Mouse (Mus musculus): ENCODE results near the gene Slc18b1.

The Slc18b1 gene

DNA sequence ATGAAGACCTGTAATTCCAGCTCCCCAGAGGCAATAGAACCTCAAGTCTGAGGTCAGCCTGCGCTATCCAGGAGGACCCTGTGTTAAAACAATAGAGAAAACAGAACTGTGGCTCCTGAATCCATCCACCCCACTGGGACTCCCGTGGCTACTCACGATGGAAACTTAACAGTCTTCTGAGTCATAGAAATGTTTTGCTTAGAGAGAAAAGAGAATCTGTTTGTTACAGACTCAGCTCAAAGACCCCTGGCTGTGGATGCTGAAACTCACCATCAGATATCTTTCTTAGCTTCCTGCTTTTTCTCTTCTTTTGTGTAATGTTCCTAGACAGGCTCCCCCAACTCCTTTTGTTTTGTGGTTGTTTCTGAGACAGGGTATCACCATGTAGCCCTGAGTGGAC is 7.9 kb downstream of the Slc18b1 start:
- DNase-seq (ENCODE audit: inconsistent age in 2 of 2, low spot score in 1 of 2) = no peak

DNA sequence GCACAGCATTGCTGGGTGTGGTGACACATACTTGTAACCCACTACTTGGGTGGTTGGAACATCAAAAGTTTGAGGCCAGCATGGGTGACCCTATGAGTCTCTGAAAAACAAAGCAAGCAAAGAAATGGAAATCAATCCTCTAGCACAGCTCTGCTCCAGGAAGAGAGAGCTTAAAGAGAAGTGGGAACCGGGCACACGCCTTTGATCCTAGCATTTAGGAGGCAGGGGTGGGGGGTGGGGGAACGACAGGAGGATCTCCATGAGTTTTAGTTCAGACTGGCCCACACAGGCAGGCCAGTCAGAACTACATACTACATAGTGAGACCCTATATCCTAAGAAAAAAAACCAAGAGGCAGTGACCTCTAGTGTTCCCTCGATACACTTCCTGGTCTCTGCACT is 9.4 kb downstream of the Slc18b1 start:
- DNase-seq (ENCODE audit: inconsistent age in 2 of 2, low spot score in 1 of 2) = no peak

DNA sequence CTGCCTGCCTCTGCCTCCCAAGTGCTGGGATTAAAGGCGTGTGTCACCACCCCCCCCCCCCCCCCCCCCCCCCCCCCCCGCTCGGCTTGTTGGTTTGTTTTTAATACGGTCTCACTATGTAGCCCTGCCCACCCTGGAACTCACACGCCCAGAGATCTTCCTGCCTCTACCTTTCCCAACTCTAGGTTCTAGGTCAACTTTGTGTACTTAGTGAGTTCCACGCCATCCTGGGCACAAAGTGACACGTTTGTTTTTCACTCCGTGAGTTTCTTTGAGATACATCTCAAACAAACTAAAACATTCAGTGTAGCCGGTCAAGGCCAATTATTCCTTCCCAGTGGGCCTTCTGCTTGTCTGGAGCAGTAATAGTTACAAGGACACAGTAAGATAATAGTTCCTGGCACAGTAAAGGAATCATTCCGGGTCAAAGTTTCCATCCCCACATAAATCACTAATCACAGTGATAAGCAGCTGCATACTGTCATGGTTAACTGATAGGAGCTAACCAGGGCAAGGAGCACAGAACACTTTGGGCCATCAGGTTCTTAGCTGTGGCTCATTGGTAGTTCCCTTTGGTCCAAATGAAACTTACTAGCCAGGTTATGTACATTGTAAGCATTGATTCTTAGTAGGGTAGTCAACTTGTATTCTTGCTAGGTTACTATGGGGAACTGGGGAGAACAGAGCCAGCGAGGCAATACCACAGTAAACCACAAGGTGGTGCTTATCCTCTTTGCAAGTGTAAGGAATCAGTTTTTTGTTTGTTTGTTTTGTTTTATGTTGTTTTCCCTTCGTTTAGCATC is 15.1 kb downstream of the Slc18b1 start:
- peak; percentile 55 to 91 for DNase-seq (ENCODE audit: inconsistent age in 2 of 2, low spot score in 1 of 2)

- DNase-seq (ENCODE audit: inconsistent age in 2 of 2, low spot score in 1 of 2) = no peak
Observed at GRCm38 (mm10) chr10:23812438-23812759, 15.6 kb downstream of the Slc18b1 start.

GRCm38 (mm10) chr10:23812852-23813766 is 16.3 kb downstream of the Slc18b1 start:
- DNase-seq (ENCODE audit: inconsistent age in 2 of 2, low spot score in 1 of 2) = peak in 1 of 2 experiments; percentile 39

- DNase-seq (ENCODE audit: inconsistent age in 2 of 2, low spot score in 1 of 2) = peak; percentile 58 to 90
Observed at GRCm38 (mm10) chr10:23815168-23815567, 18.4 kb downstream of the Slc18b1 start.

DNA sequence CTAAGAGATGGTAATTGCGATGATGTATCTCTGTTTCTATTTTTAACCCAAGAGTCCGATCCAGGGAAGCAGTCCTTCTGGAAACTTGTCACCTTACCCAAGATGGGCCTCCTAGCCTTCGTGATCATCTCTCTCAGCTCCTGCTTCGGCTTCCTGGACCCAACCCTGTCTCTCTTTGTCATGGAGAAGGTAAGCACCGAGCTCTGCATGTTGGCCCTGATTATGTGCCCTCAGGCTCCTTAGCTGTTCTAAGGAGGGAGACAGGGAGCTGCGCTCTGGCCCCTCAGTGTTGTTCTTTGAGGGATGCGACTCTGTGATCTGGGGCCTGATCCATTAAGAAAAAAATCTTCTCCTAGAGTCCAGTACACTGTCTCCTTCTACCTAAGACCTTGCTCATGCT is 19.5 kb downstream of the Slc18b1 start:
- no peak for DNase-seq (ENCODE audit: inconsistent age in 2 of 2, low spot score in 1 of 2)

DNA sequence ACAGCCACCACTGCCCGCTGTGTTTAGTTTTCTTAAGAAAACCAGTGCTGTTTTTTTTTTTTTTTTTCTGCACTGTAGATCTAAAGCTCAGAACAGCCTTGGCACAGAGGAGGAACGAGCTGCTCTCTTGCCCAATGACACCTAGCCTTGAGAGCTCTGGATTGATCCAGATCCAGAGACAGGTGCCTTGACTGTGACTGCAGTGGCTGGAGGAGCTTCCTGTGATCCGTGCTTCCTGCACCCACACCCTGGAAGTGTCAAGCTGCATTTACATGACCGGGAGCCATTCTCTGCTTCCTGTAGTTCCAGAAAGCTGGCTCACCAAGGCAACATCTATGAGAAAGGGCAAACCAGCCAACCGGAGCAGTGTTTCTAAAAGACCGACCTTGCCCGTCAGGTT is 29.7 kb downstream of the Slc18b1 start:
- peak; percentile 29 to 75 for DNase-seq (ENCODE audit: inconsistent age in 2 of 2, low spot score in 1 of 2)

DNA sequence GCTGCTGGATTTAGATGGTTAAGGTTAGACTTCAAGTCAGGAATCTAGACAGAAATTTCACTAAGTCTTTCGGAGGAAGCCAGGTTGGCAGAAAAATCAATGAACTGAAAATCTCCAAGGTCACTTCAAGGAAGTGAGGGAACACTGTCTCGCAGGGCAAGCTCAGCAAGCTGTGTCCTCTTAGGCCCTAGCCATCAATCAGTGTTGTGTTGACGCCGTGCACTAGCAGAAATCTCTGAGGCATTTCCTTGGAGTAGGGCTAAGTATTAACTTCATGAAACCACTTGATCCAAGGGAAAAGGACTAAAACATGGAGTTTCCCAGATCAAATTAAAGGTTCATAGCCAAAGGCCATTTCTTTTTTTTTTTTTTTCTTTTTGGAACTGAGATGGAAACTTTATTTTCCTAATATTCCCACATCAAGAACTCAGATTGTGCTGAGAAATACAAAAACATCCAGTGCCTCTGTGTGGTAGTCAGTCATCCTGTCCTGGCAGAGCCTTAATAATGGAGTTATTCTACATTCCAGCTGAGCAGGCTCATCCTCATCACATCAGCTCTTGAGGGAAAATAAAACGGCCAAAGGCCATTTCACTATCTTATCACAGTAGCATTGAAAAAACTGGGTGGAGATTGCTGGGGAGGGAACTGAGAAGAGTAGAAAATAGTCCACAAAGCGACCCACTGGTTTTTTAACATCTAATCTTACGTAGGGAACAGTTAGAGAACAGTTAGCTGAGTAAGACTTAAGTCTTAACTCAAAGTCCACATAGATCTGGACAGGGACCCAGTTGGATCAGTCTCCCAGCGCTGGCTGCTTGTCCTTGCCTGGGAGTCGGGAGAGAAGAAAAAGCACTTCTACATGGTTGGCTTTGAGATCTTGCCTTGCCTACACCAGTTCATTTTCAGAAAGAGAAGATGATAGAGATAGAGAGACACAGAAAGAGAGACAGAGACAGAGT is 39.5 kb downstream of the Slc18b1 start:
- no peak for DNase-seq (ENCODE audit: inconsistent age in 2 of 2, low spot score in 1 of 2)

GRCm38 (mm10) chr10:23837115-23837514 is 40.3 kb downstream of the Slc18b1 start:
- no peak for DNase-seq (ENCODE audit: inconsistent age in 2 of 2, low spot score in 1 of 2)

GRCm38 (mm10) chr10:23838910-23839309 is 42.1 kb downstream of the Slc18b1 start:
- DNase-seq (ENCODE audit: inconsistent age in 2 of 2, low spot score in 1 of 2) = no peak

- DNase-seq (ENCODE audit: inconsistent age in 2 of 2, low spot score in 1 of 2) = no peak
Observed at GRCm38 (mm10) chr10:23839368-23839767, 42.6 kb downstream of the Slc18b1 start.

- no peak for DNase-seq (ENCODE audit: inconsistent age in 2 of 2, low spot score in 1 of 2)
Observed at GRCm38 (mm10) chr10:23840496-23840895, 43.7 kb downstream of the Slc18b1 start.

DNA sequence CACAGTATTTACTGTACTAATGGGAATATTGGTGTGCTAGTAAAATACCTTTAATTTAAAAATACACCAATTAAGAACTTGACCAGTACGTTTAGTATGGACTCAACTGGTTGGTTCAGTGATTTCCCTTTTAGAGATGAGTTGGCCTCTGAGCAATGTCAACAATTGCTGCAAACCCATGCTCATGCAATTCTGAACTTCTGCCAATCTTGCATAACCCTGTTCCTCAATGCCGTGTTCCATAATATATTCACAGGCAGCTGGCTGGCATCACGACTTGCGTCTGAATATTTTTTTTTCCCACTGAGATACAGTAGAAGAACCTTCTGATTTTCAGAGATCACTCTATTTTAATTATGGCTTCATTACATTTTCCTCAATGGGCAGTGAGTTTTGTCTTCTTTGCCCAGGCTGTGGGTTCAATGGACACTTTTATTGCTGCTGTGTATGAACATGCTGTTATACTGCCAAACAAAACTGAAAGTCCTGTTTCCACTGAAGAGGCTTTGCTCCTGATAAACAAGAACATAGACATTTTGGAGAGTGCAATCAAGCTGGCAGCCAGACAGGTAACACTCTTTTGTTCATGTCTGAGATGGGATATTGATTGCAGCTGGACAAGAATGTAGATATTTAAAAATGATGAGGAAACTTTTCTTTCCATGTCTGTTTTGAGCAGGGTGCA is 54.6 kb downstream of the Slc18b1 start, which contains the start of gene Vnn3:
Gene Vnn3 (plus strand): TSS at position 235 of the 685 bp plus-strand sequence.
- DNase-seq (ENCODE audit: inconsistent age in 2 of 2, low spot score in 1 of 2) = peak; percentile 14 to 77

GRCm38 (mm10) chr10:23852096-23852495 is 55.3 kb downstream of the Slc18b1 start:
- no peak for DNase-seq (ENCODE audit: inconsistent age in 2 of 2, low spot score in 1 of 2)

DNA sequence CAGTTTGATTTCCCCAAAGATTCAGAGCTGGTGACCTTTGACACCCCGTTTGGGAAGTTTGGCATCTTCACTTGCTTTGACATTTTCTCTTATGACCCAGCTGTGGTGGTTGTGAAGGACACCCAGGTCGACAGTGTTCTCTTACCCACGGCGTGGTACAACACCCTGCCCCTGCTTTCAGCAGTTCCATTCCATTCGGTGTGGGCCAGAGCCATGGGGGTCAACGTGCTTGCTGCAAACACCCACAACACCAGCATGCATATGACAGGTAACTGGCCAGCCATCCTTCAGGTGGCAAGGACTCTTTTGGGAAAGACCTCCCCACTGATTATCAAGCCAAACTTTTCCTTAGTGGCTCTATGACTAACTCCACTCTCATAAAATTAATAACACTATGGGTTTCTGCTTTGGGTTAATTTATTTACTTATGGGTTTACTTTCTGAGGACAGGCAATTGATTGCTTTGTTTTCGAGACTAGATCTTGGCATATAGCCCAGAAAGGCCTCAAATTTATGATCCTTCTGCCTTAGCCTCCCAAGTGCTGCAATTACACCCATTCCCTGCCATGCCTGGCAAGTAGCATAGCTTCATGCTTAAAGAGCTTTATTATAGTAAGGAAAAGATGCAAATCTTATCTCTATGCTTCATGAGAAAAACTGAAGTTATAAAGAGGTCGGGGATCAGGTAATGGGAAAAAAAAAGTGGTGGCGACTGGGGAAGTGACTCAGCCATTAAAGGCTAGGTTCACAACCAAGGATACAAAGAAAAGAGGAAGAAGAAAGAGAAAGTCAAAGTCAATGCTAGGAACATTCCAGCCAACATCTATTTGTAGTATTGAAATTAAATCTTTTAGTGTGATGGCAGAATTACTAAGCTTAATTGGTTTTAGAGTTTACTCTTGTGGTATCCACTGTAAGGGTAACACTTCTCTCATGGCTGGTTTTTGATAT is 67.9 kb downstream of the Slc18b1 start:
- peak in 1 of 2 experiments; percentile 80 for DNase-seq (ENCODE audit: inconsistent age in 2 of 2, low spot score in 1 of 2)

Data from adrenal gland, adult (tissue).